In the genomic region with DNA sequence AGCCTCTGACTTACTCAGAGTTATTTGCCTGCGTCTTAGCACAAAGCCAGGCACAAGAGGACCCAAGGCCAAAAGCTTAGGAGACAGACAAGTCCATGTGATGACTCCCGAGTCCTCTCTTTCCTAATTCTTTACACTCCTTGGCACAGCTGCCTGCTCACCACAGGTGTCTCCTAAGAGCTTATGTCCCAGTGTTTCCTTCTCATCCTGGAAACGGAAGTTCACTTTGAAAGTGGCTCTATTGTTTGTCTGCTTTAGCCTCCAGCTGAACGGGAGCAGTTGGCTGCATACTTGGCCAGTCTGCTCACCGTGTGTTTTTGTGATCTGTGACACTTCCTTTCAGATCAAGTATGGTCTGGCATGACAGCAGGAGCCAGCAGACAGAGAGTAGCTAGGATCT, we compare ENCODE assay signal across 8 mouse cellular contexts. TPM values are rescaled to one million over a fixed set of nuclear protein-coding genes. Genes with fewer than 3 reads are reported as not detected.
DNase-seq lines count a peak whose midpoint lies in the region; ATAC-seq and TF ChIP-seq lines count a peak whose summit lies in the region.

No protein-coding gene starts in this region.

- no peaks in the 10 kb centered on the region for H3K36me3 ChIP-seq in lung, embryonic 14.5 days (ENCODE audit: insufficient read depth)
- no peaks in the 10 kb centered on the region for H3K36me3 ChIP-seq in heart, postnatal 0 days (replicated peaks; ENCODE audit: control insufficient read depth, insufficient read depth, low read length)

- no peaks in the 10 kb centered on the region for H3K9me3 ChIP-seq in lung, embryonic 14.5 days (ENCODE audit: low read depth, low read length)
- no peaks in the 10 kb centered on the region for H3K9me3 ChIP-seq in heart, postnatal 0 days (replicated peaks; ENCODE audit: control insufficient read depth, low read length)

- peak; percentile 18; the same call in 1 of the 2 replicates for ATAC-seq in lung, embryonic 14.5 days (ENCODE audit: insufficient read depth)
- ATAC-seq in heart, postnatal 0 days (ENCODE audit: insufficient read depth, low read depth): peak; percentile 56
- no peak for ATAC-seq in CD4-positive, CD25-positive, alpha-beta regulatory T cell, adult 4 months

- H3K4me3 ChIP-seq in lung, embryonic 14.5 days (ENCODE audit: low read depth, low read length): no peak overlapping the region
- H3K4me3 ChIP-seq in heart, postnatal 0 days (ENCODE audit: low read depth, low read length): no peak overlapping the region

- H3K9ac ChIP-seq in lung, embryonic 14.5 days: no peak overlapping the region
- no peak overlapping the region for H3K9ac ChIP-seq in heart, postnatal 0 days (replicated peaks; ENCODE audit: low read depth, low read length)

- H3K4me2 ChIP-seq in lung, embryonic 14.5 days: no peak overlapping the region
- H3K4me2 ChIP-seq in heart, postnatal 0 days (ENCODE audit: low read depth, low read length): no peak overlapping the region

- 24% methylated on average over 5 of the region's 5 CpGs for WGBS in lung, embryonic 14.5 days
- WGBS in heart, postnatal 0 days: 20% methylated on average over 5 of the region's 5 CpGs

- H3K27ac ChIP-seq in lung, embryonic 14.5 days (ENCODE audit: low read depth): peak overlapping the region; percentile 58; the same call in 1 of the 2 replicates
- H3K27ac ChIP-seq in heart, postnatal 0 days (ENCODE audit: low read depth): peak overlapping the region; percentile 69

- TF ChIP-seq EP300 in heart, postnatal 0 days (IDR thresholded peaks at IDR 0.05; ENCODE audit: low read depth): peak; percentile 23; the same call in 1 of the 2 replicates

- DNase-seq in adrenal gland, adult 2 months: peak; percentile 51
- DNase-seq in adrenal gland, adult 8-10 months: no peak
- DNase-seq in lung, embryonic 14.5 days: peak; percentile 62
- DNase-seq in lung, postnatal 14 days: no peak
- peak; percentile 36 for DNase-seq in heart, postnatal 0 days (ENCODE audit: low spot score)
- DNase-seq in lung, postnatal 36 days: peak; percentile 33
- DNase-seq in left cerebral cortex, postnatal 36 days (ENCODE audit: low spot score in 2 of 2): no peak

- H3K4me1 ChIP-seq in lung, embryonic 14.5 days (ENCODE audit: insufficient read depth): peaks cover 19% of the 10 kb centered on the region
- 0 out of 2 replicates have a peak, but pooled peaks cover 7% of the 10 kb centered on the region for H3K4me1 ChIP-seq in heart, postnatal 0 days (ENCODE audit: control insufficient read depth, insufficient read depth)

- no peak for TF ChIP-seq CTCF in lung, embryonic 14.5 days (IDR thresholded peaks at IDR 0.05; ENCODE audit: low read depth)
- no peak for TF ChIP-seq CTCF in heart, postnatal 0 days (IDR thresholded peaks at IDR 0.05; ENCODE audit: low read depth)

- H3K27me3 ChIP-seq in lung, embryonic 14.5 days (ENCODE audit: insufficient read depth, low read length): no peaks in the 10 kb centered on the region
- no peaks in the 10 kb centered on the region for H3K27me3 ChIP-seq in heart, postnatal 0 days (ENCODE audit: control insufficient read depth, insufficient read depth, low read length)

- intact Hi-C loops in left cerebral cortex, postnatal 36 days (cut with DNase I): no loop called here

RNA-seq across cellular contexts. Expression of a gene that starts 41.3 kb away (rescaled TPM):
- 10 to 100 TPM; 12.0 to 31.5 TPM for total RNA-seq in adrenal gland, adult 2 months (2021)
- polyA plus RNA-seq in adrenal gland, adult 2 months (2012; rRNA removed): 11.7 and 25.1 TPM in 2 replicates
- total RNA-seq in adrenal gland, adult 8-10 months (2022): 10 to 100 TPM; 21.2 to 81.4 (median 35.9) TPM
- 2.3 and 2.5 TPM in 2 replicates for polyA plus RNA-seq in lung, embryonic 14.5 days (2014; fragmentation: Nextera tagmentation; extraction: Ambion mirVana)
- 9.4 and 18.0 TPM in 2 replicates for total RNA-seq in heart, postnatal 0 days (2014; rRNA removed; ENCODE audit: low replicate concordance)
- polyA plus RNA-seq in heart, postnatal 0 days (2015; fragmentation: Nextera tagmentation; extraction: Ambion mirVana): 34.5 and 39.7 TPM in 2 replicates
- not detected for polyA plus RNA-seq in CD4-positive, CD25-positive, alpha-beta regulatory T cell, adult 4 months (2017; shearing (Covaris generic))
- total RNA-seq in left cerebral cortex, postnatal 36 days (2021): 1 to 10 TPM; 2.4 to 2.9 TPM

RNA-seq across cellular contexts. Expression of a gene that starts 54.0 kb away (rescaled TPM):
- 10 to 100 TPM; 42.6 to 43.8 TPM for total RNA-seq in adrenal gland, adult 2 months (2021)
- 7.3 and 8.0 TPM in 2 replicates for polyA plus RNA-seq in adrenal gland, adult 2 months (2012; rRNA removed)
- 10 to 100 TPM; 39.5 to 68.9 (median 55.1) TPM for total RNA-seq in adrenal gland, adult 8-10 months (2022)
- polyA plus RNA-seq in lung, embryonic 14.5 days (2014; fragmentation: Nextera tagmentation; extraction: Ambion mirVana): 43.2 and 45.4 TPM in 2 replicates
- total RNA-seq in heart, postnatal 0 days (2014; rRNA removed; ENCODE audit: low replicate concordance): 56.9 and 64.6 TPM in 2 replicates
- polyA plus RNA-seq in heart, postnatal 0 days (2015; fragmentation: Nextera tagmentation; extraction: Ambion mirVana): 19.2 and 21.3 TPM in 2 replicates
- polyA plus RNA-seq in CD4-positive, CD25-positive, alpha-beta regulatory T cell, adult 4 months (2017; shearing (Covaris generic)): 1 to 10 TPM; 1.2 to 3.1 TPM
- total RNA-seq in left cerebral cortex, postnatal 36 days (2021): 10 to 100 TPM; 46.1 to 69.2 TPM

Comparison
In these comparisons a context has a peak if more than half of its experiments do, and no peak if none do; other contexts are left out.
1. DNase-seq: peak in adrenal gland, adult 2 months (single experiment), lung, embryonic 14.5 days (single experiment), heart, postnatal 0 days (single experiment) and lung, postnatal 36 days (single experiment); none in adrenal gland, adult 8-10 months (single experiment), lung, postnatal 14 days (single experiment) and left cerebral cortex, postnatal 36 days (0 of 2).